Mouse (Mus musculus): ENCODE results near the gene Aars2. TPM values are rescaled to one million over a fixed set of nuclear protein-coding genes. Genes with fewer than 3 reads are reported as not detected.

The Aars2 gene
- total and polyA plus RNA-seq, 3 experiments = 12.4 to 23.1 (median 17.5) TPM

DNA sequence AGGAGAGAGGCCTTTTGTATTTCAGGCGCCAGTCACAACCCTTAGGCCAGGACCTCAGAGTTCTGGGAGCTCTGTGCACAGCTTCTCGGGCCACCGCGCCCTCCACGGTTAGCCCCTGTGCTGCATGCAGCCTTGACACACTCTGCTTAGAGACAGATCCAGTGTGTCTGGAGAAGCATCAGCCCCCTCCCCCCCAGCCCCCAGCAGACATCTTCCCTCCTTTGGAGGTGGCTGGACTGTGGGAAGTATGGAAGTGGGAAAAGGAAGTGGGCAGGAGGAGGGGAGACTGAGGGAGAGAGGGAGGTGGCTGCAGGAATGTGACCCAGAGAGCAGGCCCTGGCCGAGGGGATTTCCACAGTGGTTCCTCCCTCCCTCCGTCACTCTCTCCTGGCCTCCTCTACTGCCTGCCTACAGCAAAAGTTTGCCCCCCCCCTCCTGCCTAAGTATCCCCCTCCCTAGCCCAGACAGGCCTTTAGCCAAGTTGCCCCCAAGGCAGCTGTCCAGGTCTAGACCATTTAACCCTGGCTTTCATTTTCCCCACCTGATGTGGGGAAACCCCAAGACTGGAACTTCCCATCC lies 50.7 kb downstream of the Aars2 start:
- in situ Hi-C loops (cut with MboI; ENCODE audit: low pct_ligation_motif_present, low pct_unique_long_range_greater_than_20kb, low sequenced_read_pairs) (loop anchor here (5.0 kb wide), 1 partner anchor 80 kb away; the partner anchor contains the start of gene Spats1), dilution Hi-C loops (cut with MboI; ENCODE audit: extremely low pct_ligation_motif_present, extremely low pct_unique_long_range_greater_than_20kb, low sequenced_read_pairs) (no loop called here)
- peak overlapping the region; percentile 99 for H3K9ac ChIP-seq (ENCODE audit: insufficient read depth, low read depth)
- H3K27ac ChIP-seq (ENCODE audit: insufficient read depth, low read depth) = peak overlapping the region; percentile 99
- DNase-seq (ENCODE audit: extremely low read depth) = no peak
- peaks cover 34 to 54% of the 10 kb centered on the region in 2 experiments for H3K36me3 ChIP-seq (replicated peaks in 1 of 2; ENCODE audit: control insufficient read depth in 1 of 2, insufficient read depth in 1 of 2, low read length in 1 of 2)
- H3K27me3 ChIP-seq (replicated peaks) = no peaks in the 10 kb centered on the region
- peaks cover 41% of the 10 kb centered on the region for H3K79me2 ChIP-seq (replicated peaks; ENCODE audit: control insufficient read depth, extremely low read depth, insufficient read depth, poor library complexity, severe bottlenecking)
- no peak for TF ChIP-seq PAX5 (IDR thresholded peaks at IDR 0.05; ENCODE audit: low read length)
- no peak for TF ChIP-seq MAFK (IDR thresholded peaks at IDR 0.05; ENCODE audit: insufficient replicate concordance, low read length)
- TF ChIP-seq ELF1 (IDR thresholded peaks at IDR 0.05; ENCODE audit: low read depth, low read length) = peak; percentile 18
- no peak for TF ChIP-seq NRF1 (IDR thresholded peaks at IDR 0.05; ENCODE audit: low read depth, low read length)
- TF ChIP-seq ETS1 (conservative IDR thresholded peaks at IDR 0.05; ENCODE audit: low read depth, low read length) = peak; percentile 60; the same call in 1 of the 2 replicates
- TF ChIP-seq USF2 (conservative IDR thresholded peaks at IDR 0.05; ENCODE audit: low read depth, low read length) = no peak
- TF ChIP-seq EP300 (IDR thresholded peaks at IDR 0.05; ENCODE audit: low read length) = peak; percentile 43
- no peak for TF ChIP-seq KAT2A (IDR thresholded peaks at IDR 0.05; ENCODE audit: insufficient replicate concordance, low read length)
- no peak for TF ChIP-seq ZC3H11A (IDR thresholded peaks at IDR 0.05; ENCODE audit: low read depth, low read length)
- TF ChIP-seq POLR2A (IDR thresholded peaks at IDR 0.05; ENCODE audit: low read depth, low read length) = peak; percentile 51
- no peak for TF ChIP-seq HCFC1 (IDR thresholded peaks at IDR 0.05; ENCODE audit: low read depth, low read length)
- no peak for TF ChIP-seq POLR2AphosphoS2 (IDR thresholded peaks at IDR 0.05; ENCODE audit: low read depth, low read length)
- TF ChIP-seq MXI1 (IDR thresholded peaks at IDR 0.05; ENCODE audit: low read depth, low read length) = no peak
- TF ChIP-seq TBP (conservative IDR thresholded peaks at IDR 0.05; ENCODE audit: low read depth, low read length) = peak; percentile 43; the same call in 1 of the 2 replicates
- peak; percentile 79; the same call in 1 of the 2 replicates for TF ChIP-seq SIN3A (IDR thresholded peaks at IDR 0.05; ENCODE audit: low read length)
- no peak for TF ChIP-seq GABPA (IDR thresholded peaks at IDR 0.05; ENCODE audit: insufficient replicate concordance, low read depth, low read length)
- TF ChIP-seq CTCF (conservative IDR thresholded peaks at IDR 0.05 in 1 of 2, IDR thresholded peaks at IDR 0.05 in 1 of 2; ENCODE audit: low read depth in 2 of 2, low read length in 2 of 2) = no peak
- TF ChIP-seq CHD2 (IDR thresholded peaks at IDR 0.05; ENCODE audit: low read length) = no peak
- no peak for TF ChIP-seq UBTF (IDR thresholded peaks at IDR 0.05; ENCODE audit: low read depth, low read length)
- no peak for TF ChIP-seq SMC3 (IDR thresholded peaks at IDR 0.05; ENCODE audit: low read depth, low read length)
- no peak for TF ChIP-seq MYC (IDR thresholded peaks at IDR 0.05; ENCODE audit: low read depth, low read length)
- TF ChIP-seq RAD21 (IDR thresholded peaks at IDR 0.05; ENCODE audit: low read depth, low read length) = no peak
- TF ChIP-seq ZNF384 (IDR thresholded peaks at IDR 0.05; ENCODE audit: low read depth, low read length) = no peak
- no peak for TF ChIP-seq RCOR1 (conservative IDR thresholded peaks at IDR 0.05; ENCODE audit: low read depth, low read length)
- peak; percentile 87 for TF ChIP-seq MAZ (IDR thresholded peaks at IDR 0.05; ENCODE audit: low read depth, low read length)
- peak; percentile 40; the same call in 1 of the 2 replicates for TF ChIP-seq IRF4 (IDR thresholded peaks at IDR 0.05; ENCODE audit: low read depth, low read length)
- no peaks in the 10 kb centered on the region for H3K9me3 ChIP-seq (replicated peaks; ENCODE audit: low read length)
- peak overlapping the region; percentile 90 to 100 (median 99) for H3K4me3 ChIP-seq (replicated peaks in 1 of 3; ENCODE audit: low read depth in 2 of 3, low read length in 2 of 3, poor library complexity in 1 of 3)
- peak overlapping the region; percentile 80; the same call in 1 of the 2 replicates for H3K4me2 ChIP-seq (ENCODE audit: insufficient read depth, low read depth, poor library complexity, severe bottlenecking)
- peaks cover 22 to 50% of the 10 kb centered on the region in 2 experiments for H3K4me1 ChIP-seq (ENCODE audit: control insufficient read depth in 1 of 2, insufficient read depth in 2 of 2)
